Mouse (Mus musculus): Measurements from ENCODE around the gene Sgpp1.
"Not testable (repeated sequence)": the region's sequence is repeated elsewhere in the genome, so short reads cannot be mapped to it uniquely, and the experiment has no call there.

Sgpp1 gene

GRCm38 (mm10) chr12:75689003-75689402 is 46.5 kb downstream of the Sgpp1 start:
- no peak for DNase-seq (ENCODE audit: low spot score)

GRCm38 (mm10) chr12:75687314-75687713 is 48.2 kb downstream of the Sgpp1 start:
- DNase-seq (ENCODE audit: low spot score): no peak

- not testable (repeated sequence) for DNase-seq (ENCODE audit: low spot score)
Measured at GRCm38 (mm10) chr12:75684026-75684425, 51.5 kb downstream of the Sgpp1 start.

- DNase-seq (ENCODE audit: low spot score): no peak
Measured at GRCm38 (mm10) chr12:75683598-75683997, 51.9 kb downstream of the Sgpp1 start.

GRCm38 (mm10) chr12:75682842-75683241 is 52.7 kb downstream of the Sgpp1 start:
- no peak for DNase-seq (ENCODE audit: low spot score)

- DNase-seq (ENCODE audit: low spot score): no peak
Measured at GRCm38 (mm10) chr12:75681101-75681500, 54.4 kb downstream of the Sgpp1 start.

- DNase-seq (ENCODE audit: low spot score): no peak
Measured at GRCm38 (mm10) chr12:75678393-75678792, 57.1 kb downstream of the Sgpp1 start.

- DNase-seq (ENCODE audit: low spot score): no peak
Measured at GRCm38 (mm10) chr12:75672630-75673029, 62.9 kb downstream of the Sgpp1 start.

GRCm38 (mm10) chr12:75671759-75672315 is 63.7 kb downstream of the Sgpp1 start:
- no peak for DNase-seq (ENCODE audit: low spot score)

GRCm38 (mm10) chr12:75670611-75671010 is 64.9 kb downstream of the Sgpp1 start:
- no peak for DNase-seq (ENCODE audit: low spot score)

GRCm38 (mm10) chr12:75669258-75670106 is 66.0 kb downstream of the Sgpp1 start, which contains the start of gene Wdr89:
Gene Wdr89 (minus strand): TSS chr12:75669537.
- DNase-seq (ENCODE audit: low spot score): peak; percentile 94

GRCm38 (mm10) chr12:75668916-75669257 is 66.6 kb downstream of the Sgpp1 start:
- DNase-seq (ENCODE audit: low spot score): no peak

- no peak for DNase-seq (ENCODE audit: low spot score)
Measured at GRCm38 (mm10) chr12:75668221-75668620, 67.3 kb downstream of the Sgpp1 start.

GRCm38 (mm10) chr12:75666939-75667338 is 68.6 kb downstream of the Sgpp1 start:
- no peak for DNase-seq (ENCODE audit: low spot score)

- no peak for DNase-seq (ENCODE audit: low spot score)
Measured at GRCm38 (mm10) chr12:75664516-75664810, 71.1 kb downstream of the Sgpp1 start.

All from spleen, adult 12 weeks (tissue).